Mouse (Mus musculus) mesoderm, embryonic 11.5 days (tissue): ENCODE results near the gene Inpp5a.

Experiments used
- DNase-seq: peaks from one replicate; pipeline ENCODE4 v3.0.0-alpha.2; 2012; ENCODE audit warnings: low read depth, low spot score

Gene Inpp5a

GRCm38 (mm10) chr7:139472865-139473549 is 84.1 kb downstream of the Inpp5a start:
- DNase-seq: peak; percentile 78

- no peak for DNase-seq
Observed at GRCm38 (mm10) chr7:139475896-139476295, 87.0 kb downstream of the Inpp5a start.

GRCm38 (mm10) chr7:139476700-139477099 is 87.8 kb downstream of the Inpp5a start:
- DNase-seq: no peak

GRCm38 (mm10) chr7:139477748-139478147 is 88.8 kb downstream of the Inpp5a start:
- DNase-seq: no peak

- no peak for DNase-seq
Observed at GRCm38 (mm10) chr7:139479077-139479476, 90.2 kb downstream of the Inpp5a start.

- DNase-seq: no peak
Observed at GRCm38 (mm10) chr7:139479626-139480025, 90.7 kb downstream of the Inpp5a start.

- DNase-seq: peak; percentile 65
Observed at GRCm38 (mm10) chr7:139484206-139484955, 95.5 kb downstream of the Inpp5a start.

- no peak for DNase-seq
Observed at GRCm38 (mm10) chr7:139489721-139490211, 100.9 kb downstream of the Inpp5a start.

GRCm38 (mm10) chr7:139492351-139492750 is 103.4 kb downstream of the Inpp5a start:
- no peak for DNase-seq

- no peak for DNase-seq
Observed at GRCm38 (mm10) chr7:139492946-139493345, 104.0 kb downstream of the Inpp5a start.

- no peak for DNase-seq
Observed at GRCm38 (mm10) chr7:139495791-139496190, 106.9 kb downstream of the Inpp5a start.

GRCm38 (mm10) chr7:139498038-139498625 is 109.2 kb downstream of the Inpp5a start:
- DNase-seq: no peak

GRCm38 (mm10) chr7:139504064-139504463 is 115.2 kb downstream of the Inpp5a start:
- no peak for DNase-seq

- DNase-seq: no peak
Observed at GRCm38 (mm10) chr7:139506677-139507412, 117.9 kb downstream of the Inpp5a start.

GRCm38 (mm10) chr7:139508938-139509337 is 120.0 kb downstream of the Inpp5a start:
- DNase-seq: no peak

- no peak for DNase-seq
Observed at GRCm38 (mm10) chr7:139515959-139516660, 127.2 kb downstream of the Inpp5a start.

GRCm38 (mm10) chr7:139516661-139517016 is 127.7 kb downstream of the Inpp5a start:
- DNase-seq: no peak

- DNase-seq: no peak
Observed at GRCm38 (mm10) chr7:139518352-139518751, 129.4 kb downstream of the Inpp5a start.

GRCm38 (mm10) chr7:139528309-139529076 is 139.6 kb downstream of the Inpp5a start:
- peak; percentile 77 for DNase-seq

GRCm38 (mm10) chr7:139529208-139529607 is 140.3 kb downstream of the Inpp5a start:
- DNase-seq: no peak
